Mouse (Mus musculus) frontal cortex, adult 2 months (tissue): ENCODE data around the gene Vsig2. TPM values are rescaled to one million over a fixed set of nuclear protein-coding genes. Genes with fewer than 3 reads are reported as not detected.

Experiments
- DNase-seq, 2 experiments: peaks; one replicate each; pipeline ENCODE4 v3.0.0; 2022; ENCODE audit warnings: low spot score in 1 of 2; ENCODE audit errors: extremely low spot score in 1 of 2
- polyA plus RNA-seq: library from polyadenylated mRNA; depleted of rRNA; stranded (reverse); fragments of >200 nt; gene quantifications from 2 replicates; pipeline ENCODE4 v1.2.3, GENCODE M21; 2012

Vsig2 gene
- polyA plus RNA-seq, 1 experiment, result 6.0 TPM

DNA sequence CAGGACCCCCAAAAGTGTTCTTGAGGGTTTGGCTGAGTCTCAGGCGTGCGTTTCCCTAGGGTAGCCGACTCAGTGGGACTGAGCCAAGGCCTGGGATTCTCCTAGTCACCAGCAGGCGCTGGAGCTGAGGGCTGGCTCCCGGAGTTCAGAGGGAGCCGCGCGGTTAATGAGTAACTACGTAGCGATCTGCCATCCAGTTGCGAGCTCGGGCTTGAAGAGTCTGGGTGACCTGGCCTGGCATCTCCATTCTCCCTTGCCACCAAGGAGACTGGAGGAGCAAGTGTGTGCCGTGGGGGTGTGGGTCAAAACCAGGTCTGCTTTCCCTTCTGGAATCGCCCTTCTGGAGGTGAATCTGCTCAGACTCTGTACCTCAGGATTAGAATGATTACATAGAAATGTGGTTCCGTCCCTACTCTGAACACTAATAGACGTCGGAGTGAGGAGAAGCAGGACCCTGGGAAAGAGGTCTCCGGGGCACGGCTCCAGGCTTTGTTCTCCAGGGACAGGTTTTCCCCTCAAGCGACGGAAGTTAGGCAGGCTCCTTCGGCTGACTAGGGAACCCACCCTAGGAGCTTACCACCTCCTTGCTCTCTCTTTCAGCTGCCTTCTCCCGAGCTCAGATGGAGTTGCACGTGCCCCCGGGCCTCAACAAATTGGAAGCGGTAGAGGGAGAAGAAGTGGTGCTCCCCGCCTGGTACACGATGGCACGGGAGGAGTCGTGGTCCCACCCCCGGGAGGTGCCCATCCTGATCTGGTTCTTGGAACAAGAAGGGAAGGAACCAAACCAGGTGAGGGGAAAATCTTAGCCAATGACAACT lies 8.0 kb upstream of the Vsig2 start:
- DNase-seq, result no peak

DNA sequence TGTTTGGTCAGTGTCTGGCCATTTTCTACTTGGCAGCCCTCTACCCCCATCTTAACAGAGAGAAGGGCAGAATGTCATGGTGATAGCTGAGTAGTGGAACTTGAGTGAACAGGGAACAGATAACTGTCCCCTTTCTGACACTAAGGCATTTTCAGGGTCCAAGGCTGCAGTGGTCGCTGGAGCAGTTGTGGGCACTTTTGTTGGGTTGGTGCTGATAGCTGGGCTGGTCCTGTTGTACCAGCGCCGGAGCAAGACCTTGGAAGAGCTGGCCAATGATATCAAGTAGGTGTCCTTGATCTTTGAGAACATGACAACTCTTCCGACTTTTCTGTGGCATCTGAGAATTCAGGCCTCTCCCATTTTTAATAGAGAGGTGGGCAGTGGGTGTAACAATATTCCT lies 2.2 kb upstream of the Vsig2 start:
- no peak for DNase-seq

DNA sequence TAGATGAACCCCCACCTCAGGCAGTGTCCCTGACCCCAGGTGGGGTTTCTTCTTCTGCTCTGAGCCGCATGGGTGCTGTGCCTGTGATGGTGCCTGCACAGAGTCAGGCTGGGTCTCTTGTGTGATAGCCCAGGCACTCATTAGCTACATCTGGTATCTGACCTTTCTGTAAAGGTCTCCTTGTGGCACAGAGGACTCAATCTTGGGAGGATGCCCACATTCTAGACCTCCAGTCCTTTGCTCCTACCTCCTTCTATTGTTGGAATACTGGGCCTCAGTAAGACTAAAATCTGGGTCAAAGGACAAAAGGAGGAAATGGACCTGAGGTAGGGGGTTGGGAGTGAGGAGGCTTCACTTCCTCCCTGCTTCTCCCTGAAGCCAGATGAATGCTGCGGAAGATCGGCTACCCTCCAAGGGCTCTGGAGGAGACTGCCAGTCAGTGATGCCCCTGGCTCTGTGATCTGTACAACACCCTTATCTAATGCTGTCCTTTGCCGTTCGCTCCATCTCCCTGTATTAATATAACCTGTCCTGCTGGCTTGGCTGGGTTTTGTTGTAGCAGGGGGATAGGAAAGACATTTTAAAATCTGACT lies 1.3 kb upstream of the Vsig2 start:
- DNase-seq, result no peak

DNA sequence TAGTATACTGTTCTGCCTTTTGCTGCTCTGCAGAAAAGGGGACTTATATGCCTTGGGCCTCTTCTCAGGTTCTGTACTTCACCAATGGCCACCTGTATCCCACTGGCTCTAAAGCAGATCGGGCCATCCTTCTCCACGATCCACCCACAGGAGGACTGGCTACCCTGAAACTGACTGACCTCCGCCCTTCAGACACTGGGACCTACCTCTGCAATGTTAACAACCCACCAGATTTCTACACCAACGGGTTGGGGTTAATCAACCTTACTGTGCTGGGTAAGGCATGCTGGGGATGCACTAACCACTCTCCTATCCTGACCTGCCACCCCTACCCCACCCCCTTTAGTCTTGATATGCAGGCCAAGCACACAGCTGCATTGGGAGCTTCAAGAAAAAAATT lies 1.2 kb downstream of the Vsig2 start:
- DNase-seq, result no peak

DNA sequence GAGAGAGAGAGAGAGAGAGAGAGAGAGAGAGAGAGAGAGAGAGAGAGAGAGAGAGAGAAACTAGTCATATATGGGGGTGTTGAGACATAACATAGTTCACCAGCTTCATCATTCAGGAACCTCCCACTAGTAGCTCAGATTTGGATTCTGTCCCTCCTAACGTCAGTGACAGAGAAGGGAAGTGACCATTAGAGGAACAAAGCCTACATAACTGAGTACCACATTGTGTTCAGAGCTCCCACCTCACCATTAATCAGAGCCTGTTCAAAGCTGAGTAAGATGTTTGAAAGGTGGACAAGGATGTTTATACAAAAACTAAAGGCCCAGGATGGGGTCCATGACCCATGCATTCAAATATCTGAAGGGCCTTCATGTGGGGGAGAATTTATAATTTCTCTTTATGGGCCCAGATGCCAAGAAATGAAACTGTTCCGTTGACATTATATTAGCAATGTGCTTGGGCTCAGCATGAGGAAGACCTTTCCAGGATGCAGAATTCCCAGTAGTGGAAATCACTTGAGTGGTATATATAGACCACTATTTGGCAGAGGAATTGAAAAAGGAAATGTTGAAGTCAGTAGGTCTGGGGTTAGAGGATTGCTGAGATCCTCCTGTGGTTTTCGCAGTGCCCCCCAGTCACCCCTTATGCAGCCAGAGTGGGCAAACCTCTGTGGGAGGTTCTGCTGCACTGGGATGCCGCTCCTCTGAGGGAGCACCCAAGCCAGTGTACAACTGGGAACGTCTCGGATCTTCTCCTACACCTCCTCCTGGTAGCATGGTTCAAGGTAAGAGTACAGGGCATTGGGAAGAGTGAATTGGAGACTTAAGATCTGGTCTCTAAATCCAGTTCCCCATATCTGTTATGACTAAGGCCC lies 1.9 kb downstream of the Vsig2 start:
- DNase-seq, result no peak

DNA sequence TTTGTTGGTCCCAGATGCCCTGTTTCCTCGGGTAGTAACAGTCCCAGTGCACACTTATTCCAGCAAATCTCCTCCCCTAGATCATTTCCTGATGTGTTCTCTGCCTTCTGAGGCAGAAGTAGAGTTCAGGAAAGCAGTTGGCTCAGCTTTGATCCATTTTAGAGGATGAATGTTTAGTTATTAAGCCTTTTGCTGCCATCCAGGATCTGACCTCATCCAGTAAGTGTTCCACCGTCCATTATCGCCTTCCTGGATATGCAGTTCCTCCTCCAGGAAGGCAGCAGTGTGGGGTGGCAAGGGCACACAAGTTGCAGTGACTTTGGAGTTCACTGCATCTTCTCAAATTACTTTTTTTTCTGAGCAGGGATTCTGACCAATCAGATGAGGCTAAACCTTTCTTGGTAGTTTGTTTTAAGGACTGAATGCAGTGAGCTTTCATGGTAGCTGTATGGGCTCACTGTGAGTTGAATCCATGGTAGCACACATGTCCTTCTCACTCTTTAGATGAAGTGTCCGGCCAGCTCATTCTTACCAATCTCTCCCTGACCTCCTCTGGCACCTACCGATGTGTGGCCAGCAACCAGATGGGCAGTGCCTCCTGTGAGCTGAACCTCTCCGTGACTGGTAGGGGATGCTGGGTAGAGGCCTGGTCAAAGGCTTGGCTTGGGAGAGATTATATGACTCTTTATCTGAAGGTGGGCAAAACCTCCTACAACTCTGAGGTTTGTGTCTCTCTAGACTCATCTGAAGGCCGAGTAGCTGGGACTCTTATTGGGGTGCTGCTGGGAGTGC lies 3.0 kb downstream of the Vsig2 start:
- DNase-seq, result no peak

DNA sequence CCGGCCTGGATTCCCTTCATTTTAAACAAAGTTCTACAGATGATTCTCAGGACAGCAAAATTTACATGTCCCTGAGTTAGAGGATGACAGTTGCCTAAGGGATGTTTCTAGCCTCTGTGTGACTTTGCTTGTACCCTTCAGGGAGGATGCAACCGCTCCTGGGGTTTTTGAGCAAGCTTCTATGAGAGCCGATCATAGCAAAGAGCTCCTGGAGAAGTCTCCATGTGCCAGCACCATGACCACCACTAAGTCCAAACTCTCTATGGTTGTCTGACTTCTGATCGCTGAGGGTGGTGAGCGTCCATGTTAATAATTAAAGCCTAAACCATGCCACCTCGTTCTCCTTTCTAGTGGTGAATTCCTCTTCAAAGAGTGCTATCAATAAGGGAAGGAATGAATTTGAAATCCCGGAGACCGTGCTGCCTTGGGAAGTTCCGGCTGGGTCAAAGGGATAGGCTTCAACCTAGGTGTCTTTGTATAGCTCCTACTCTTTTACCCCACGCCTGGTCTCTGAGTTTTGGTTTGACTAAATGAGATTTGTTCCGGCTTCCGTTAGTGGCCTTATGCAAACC lies 4.9 kb downstream of the Vsig2 start:
- DNase-seq, result no peak

DNA sequence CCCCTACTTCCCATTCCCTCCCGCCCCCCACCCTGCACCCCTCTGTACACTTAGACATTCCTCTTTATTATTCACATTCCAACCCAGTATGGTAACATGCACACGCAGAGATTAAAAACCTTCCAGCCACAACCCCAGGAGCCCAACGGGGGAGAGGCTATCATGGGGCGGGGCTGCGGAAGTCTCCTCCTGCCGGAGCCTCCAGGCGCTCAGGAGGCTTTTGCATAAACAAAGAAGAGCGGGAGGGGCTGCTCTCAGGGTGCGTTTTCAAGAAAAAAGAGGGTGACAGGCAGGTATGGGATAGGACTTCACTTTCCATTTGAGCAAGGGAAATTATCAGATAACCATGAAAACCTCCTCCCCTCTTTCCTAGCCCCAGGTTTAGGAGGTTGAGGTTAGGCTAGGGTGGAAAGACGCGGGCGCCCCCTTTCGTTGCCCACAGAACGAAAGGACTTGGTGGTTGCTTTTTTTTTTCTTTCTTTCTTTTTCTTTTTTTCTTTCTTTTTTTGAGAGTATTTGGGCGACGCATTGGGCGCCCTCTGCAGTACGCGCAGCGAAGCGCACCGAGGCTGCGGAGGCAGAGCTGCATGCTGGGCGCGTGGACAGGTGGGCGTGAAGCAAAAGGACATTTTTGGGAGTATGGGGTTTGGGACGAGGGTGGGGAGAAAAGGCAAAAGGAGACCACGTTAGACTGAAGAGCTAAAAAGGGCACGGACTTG lies 5.6 kb downstream of the Vsig2 start:
- peak in 1 of 2 experiments; percentile 85 for DNase-seq

DNA sequence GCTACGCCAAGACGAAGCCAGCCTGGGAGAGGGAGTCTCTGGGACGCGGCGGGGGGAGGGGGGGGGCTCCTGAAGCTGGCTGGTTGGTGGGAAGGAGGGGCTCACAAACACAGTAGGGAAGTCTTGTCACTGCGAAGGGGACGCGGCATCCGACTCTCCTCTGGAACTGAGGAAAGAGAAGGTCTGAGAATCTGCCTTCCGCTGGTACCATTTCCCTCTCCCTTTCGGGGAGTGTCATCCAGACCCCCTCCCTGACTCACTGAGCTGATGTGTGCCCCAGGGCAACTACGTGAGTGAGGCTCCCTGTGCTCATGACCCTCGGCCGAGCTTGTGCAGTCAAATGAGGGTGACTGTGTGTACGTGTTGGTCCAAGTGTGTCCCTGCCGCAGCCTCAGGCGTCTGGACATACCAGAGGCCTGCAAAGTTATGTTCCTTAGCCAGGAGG lies 6.1 kb downstream of the Vsig2 start:
- DNase-seq, result no peak

DNA sequence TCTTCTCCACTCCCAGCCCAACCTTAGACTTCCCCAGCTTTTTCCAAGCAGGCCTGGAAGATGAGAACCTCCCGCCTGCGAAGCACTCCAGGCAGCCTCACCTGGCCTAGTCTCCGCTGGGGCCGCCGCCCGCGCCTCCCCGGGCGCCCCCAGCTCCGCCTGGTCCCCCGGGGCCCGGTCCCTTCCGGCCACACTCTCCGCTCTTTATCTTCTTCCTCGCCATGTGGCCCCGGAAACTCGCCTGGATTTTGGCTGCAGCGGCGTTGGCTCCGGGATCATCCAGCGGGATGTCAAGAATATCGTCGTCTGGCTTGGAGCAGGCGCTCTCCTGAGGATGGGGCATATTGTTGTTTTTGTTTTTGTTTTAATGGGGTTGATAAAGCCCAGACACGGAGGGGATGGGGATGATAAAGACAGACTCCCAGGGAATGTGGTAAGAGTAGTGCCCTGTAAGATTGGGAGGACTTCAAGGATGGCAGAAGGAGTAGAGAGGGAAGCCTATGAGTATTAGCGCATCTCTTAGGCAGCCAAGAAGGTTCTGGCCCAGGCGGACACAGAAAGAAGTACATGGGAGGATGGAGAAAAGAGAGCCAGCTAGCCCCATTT lies 6.9 kb downstream of the Vsig2 start:
- DNase-seq, result no peak

DNA sequence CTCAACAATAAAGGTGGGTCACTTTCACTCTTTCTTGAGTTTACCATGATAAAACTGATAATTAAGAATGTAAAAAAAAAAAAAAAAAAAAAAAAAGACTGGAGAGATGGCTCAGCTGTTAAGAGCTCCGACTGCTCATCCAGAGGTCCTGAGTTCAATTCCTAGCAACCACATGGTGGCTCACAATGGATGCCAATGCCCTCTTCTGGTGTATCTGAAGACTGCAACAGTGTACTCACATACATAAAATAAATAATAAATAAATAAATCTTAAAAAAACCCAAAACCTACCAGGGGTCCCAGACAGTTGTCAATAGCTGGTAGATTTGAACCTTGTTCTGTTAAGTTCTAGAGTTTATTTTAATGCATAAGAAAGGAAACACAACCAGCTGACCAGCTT lies 7.8 kb downstream of the Vsig2 start:
- no peak for DNase-seq

DNA sequence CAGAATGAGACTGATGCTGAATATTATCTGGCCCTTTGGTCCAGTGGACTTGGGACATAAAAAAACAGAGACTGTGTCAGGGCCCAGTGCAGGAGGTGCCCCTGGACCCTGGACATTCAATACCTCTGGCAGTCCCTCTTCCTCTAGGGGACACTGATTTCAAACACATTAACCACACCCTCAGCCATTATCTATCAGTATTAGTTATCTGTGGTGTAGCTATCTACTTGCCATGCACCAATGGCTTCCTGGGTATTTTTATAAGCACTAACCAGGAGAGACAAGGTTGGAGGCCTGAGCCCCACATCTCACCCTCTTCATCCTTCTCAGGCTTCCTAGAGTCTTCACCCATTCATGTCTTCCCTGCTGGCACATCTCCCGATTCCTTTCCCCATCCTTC lies 11.4 kb downstream of the Vsig2 start:
- no peak for DNase-seq

DNA sequence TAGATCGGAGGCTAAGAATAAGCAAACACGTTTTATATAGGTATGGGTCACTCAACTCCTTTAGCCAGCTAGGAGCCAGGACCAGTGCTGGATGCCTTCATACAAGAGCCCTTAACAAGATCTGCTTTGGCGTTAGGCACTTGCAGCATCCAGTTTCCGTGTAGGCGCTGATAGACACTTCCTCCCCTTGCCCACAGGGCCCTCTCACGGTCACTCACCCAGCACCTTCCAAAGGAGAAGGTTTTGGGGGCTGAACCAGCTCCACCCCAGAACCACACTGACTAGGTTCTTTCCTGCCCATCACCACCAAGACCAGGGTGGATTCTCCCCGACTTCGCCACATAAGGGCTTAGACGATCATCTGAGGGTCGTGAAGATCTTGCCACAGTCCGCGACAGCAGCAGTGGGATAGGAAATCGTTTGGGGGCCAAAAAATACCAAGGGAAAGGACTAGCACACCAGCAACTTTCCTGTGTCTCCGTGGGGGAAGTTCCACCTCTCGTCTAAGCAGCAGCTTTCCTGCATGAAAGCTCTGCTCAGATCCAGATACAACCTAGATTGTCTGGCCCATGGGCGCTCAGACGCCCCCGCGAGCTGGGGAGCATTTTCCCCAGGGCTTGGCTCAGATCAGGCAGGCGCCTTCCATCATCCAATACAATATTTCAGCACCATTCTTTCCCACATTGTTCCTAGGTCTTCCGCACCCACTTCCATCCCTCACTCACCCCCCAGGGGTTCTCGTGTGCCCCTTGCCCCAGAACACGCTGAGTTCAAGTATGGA lies 12.9 kb downstream of the Vsig2 start:
- no peak for DNase-seq

DNA sequence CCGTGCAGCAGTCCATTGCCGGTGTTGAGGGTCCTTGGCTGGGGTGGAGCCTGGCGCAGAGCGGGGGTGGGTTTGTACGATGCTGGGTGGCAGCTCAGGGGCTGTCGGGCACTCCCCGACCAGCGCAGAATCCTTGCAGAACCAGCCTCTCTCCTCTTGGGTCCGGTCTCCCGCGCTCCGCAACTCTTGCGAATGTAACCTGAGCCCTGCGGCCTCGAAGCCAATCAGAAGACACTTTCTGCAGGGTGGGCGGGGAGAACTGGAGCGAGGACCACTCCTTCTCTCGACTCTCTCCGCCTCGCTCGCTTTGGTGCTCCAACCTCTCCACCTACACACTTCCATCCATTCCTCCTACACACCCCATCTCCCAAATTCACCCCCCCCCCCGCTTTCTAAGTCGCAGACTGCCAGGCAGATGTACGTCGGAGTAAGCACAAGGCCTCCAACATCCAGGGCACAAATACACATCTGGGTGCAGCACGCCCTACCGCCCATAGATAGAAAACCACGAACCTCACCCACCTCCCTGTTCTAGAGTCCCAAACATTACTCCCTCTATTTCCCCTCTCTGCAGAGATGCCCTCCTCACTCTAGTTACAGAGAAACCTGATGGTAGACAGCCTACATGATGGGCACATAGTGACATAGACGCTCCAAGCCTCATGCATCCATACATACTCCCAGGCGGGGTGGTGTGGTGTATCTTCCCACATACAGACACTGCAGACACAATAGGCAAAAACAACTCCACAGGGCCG lies 13.7 kb downstream of the Vsig2 start, which contains the start of gene Nrgn:
TSS of gene Nrgn (minus strand) at position 369 of the 758 bp plus-strand sequence.
- peak; percentile 87 to 92 for DNase-seq

DNA sequence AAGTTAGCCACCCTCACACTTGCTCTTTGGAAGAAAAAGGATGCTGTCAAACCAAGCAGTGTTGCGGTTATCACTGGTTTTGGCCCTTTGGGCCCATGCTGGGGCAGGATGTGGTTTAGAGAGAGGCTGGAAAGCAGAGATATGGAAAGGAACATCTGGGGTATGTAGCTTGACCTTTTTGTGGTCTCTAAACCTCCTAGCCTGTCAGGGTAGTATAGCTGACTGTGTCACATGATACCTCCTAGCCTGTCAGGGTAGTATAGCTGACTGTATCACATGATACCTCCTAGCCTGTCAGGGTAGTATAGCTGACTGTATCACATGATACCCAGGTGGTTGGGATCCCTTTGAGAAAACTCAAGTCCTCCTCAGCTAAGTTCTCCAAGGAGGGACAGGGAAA lies 15.2 kb downstream of the Vsig2 start:
- DNase-seq, result no peak

DNA sequence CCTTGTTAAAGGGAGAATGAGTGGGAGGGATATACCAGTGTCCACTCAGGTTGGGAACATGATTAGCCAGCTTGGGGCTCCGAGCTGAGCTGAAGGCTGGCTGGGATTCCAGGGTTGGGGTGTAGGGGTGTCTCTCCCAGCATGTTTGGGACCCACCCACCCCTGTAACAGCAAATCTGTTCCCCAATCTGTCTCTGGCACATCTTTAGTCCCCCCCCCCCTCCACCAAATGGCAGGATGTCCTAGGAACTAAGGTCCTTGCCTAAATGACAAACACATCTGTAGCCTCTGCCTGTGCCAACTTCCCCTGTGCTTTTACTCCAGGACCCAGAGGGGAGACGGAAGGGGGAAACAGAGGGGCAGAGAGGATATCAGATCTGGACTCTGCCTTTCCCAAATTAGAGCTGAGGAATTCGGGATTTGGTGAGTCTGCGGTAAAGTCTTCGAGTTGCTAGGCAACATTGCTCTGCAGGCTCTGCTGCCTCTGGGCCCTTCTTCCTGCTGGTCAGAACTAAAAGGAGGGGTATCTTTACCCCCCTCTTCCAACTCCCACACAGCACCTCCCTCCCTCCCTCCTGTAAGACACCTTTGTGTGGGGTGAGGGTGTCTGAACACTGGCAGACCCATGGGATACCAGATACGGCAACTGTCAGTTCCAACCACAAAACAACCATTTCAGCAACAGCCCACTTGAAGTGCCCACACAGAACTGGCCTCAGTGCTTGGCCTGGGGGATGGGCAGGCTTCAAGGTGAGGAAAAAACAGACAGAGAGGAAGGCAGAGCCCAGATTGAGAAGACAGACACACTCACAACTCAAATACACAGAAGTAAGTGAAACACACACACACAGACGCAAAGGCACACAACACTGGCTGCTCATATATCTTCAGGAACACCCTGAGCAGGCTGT lies 16.0 kb downstream of the Vsig2 start, which contains the start of gene Siae:
TSS of gene Siae (plus strand) at position 861 of the 911 bp plus-strand sequence.
- no peak for DNase-seq
